Mouse (Mus musculus) neural tube, embryonic 13.5 days (tissue): ENCODE measurements around the gene Gas6. TPM values are rescaled to one million over a fixed set of nuclear protein-coding genes. Genes with fewer than 3 reads are reported as not detected.
A peak's percentile ranks its signal among the peaks of the same experiment; 100 is the strongest.

Experiments used
- ATAC-seq: fragments of 200-750 bp; cut with Nextera tagmentation; 2 replicates; pipeline ENCODE4 v1.8.0; 2017; ENCODE audit warnings: low read depth, mild to moderate bottlenecking, moderate TSS enrichment, moderate library complexity
- H3K27ac ChIP-seq: fragments of 300-500 bp; sonication (generic); replicated peaks from 2 replicates; pipeline ENCODE4 v1.5.1; 2015; ENCODE audit warnings: moderate library complexity, mild to moderate bottlenecking, inconsistent platforms
- H3K27me3 ChIP-seq: fragments of 300-500 bp; sonication (generic); 2 replicates; pipeline ENCODE4 v1.6.1; 2015; ENCODE audit warnings: mild to moderate bottlenecking, inconsistent platforms
- H3K36me3 ChIP-seq: fragments of 300-500 bp; sonication (generic); 2 replicates; pipeline ENCODE4 v1.6.1; 2015; ENCODE audit warnings: mild to moderate bottlenecking, inconsistent platforms
- H3K4me1 ChIP-seq: fragments of 300-500 bp; sonication (generic); replicated peaks from 2 replicates; pipeline ENCODE4 v1.6.1; 2015; ENCODE audit warnings: inconsistent platforms
- H3K4me2 ChIP-seq: fragments of 300-500 bp; sonication (generic); 2 replicates; pipeline ENCODE4 v1.6.1; 2015; ENCODE audit warnings: inconsistent platforms, mild to moderate bottlenecking, moderate library complexity
- H3K4me3 ChIP-seq: fragments of 300-500 bp; sonication (generic); 2 replicates; pipeline ENCODE4 v1.5.1; 2015; ENCODE audit warnings: mild to moderate bottlenecking, inconsistent platforms
- H3K9ac ChIP-seq: fragments of 300-500 bp; sonication (generic); 2 replicates; pipeline ENCODE4 v1.6.1; 2015; ENCODE audit warnings: moderate library complexity, mild to moderate bottlenecking, inconsistent platforms
- H3K9me3 ChIP-seq: fragments of 300-500 bp; sonication (generic); 2 replicates; pipeline ENCODE4 v1.6.1; 2016; ENCODE audit warnings: inconsistent platforms
- WGBS: fragments of 180-500 bp; shearing (Covaris S2); methylation state at CpG from one replicate; pipeline ENCODE4 v1.1.7; 2015; 5-methylcytosine and 5-hydroxymethylcytosine counted together
- polyA plus RNA-seq: library from polyadenylated mRNA; unstranded; fragments of >200 nt; fragmentation: Nextera tagmentation; extraction: Ambion mirVana; gene quantifications from 2 replicates; pipeline ENCODE4 v1.2.1, GENCODE M21; 2015

Gene Gas6
- polyA plus RNA-seq, 1 experiment from 2014 or later: 28.8 TPM

- no peak for ATAC-seq
- no peak overlapping the region for H3K27ac ChIP-seq
- no peaks in the 10 kb centered on the region for H3K36me3 ChIP-seq
- H3K4me1 ChIP-seq: peaks cover 16% of the 10 kb centered on the region
- no peak overlapping the region for H3K9ac ChIP-seq
- H3K4me3 ChIP-seq: no peak overlapping the region
- no peaks in the 10 kb centered on the region for H3K27me3 ChIP-seq
- H3K9me3 ChIP-seq: no peaks in the 10 kb centered on the region
- no peak overlapping the region for H3K4me2 ChIP-seq
- 71% methylated on average over 6 of the region's 6 CpGs for WGBS
Observed at GRCm38 (mm10) chr8:13451747-13452277, 42.5 kb downstream of the Gas6 start.

- Histone ChIP-seq H3K9me3 (no peaks in the 10 kb centered on the region), H3K27ac (no peak overlapping the region), H3K4me1 (no peaks in the 10 kb centered on the region), H3K36me3 (no peaks in the 10 kb centered on the region), H3K4me3 (no peak overlapping the region), H3K27me3 (no peaks in the 10 kb centered on the region), H3K4me2 (no peak overlapping the region), H3K9ac (no peak overlapping the region)
- ATAC-seq: no peak
- 55% methylated on average over 4 of the region's 4 CpGs for WGBS
Observed at GRCm38 (mm10) chr8:13448145-13448544, 46.1 kb downstream of the Gas6 start.

- Histone ChIP-seq H3K4me1 (no peaks in the 10 kb centered on the region), H3K4me3 (no peak overlapping the region), H3K4me2 (no peak overlapping the region), H3K9ac (no peak overlapping the region), H3K36me3 (no peaks in the 10 kb centered on the region), H3K27ac (no peak overlapping the region), H3K27me3 (no peaks in the 10 kb centered on the region), H3K9me3 (no peaks in the 10 kb centered on the region)
- ATAC-seq: no peak
- 87% methylated on average over 6 of the region's 6 CpGs for WGBS
Observed at GRCm38 (mm10) chr8:13446456-13446855, 47.8 kb downstream of the Gas6 start.

- peaks cover under 1% of the 10 kb centered on the region; the same call in 1 of the 2 replicates for H3K27me3 ChIP-seq
- no peaks in the 10 kb centered on the region for H3K9me3 ChIP-seq
- ATAC-seq: no peak
- no peak overlapping the region for H3K9ac ChIP-seq
- H3K4me3 ChIP-seq: no peak overlapping the region
- no peaks in the 10 kb centered on the region for H3K36me3 ChIP-seq
- H3K4me1 ChIP-seq: no peaks in the 10 kb centered on the region
- H3K27ac ChIP-seq: no peak overlapping the region
- no peak overlapping the region for H3K4me2 ChIP-seq
- WGBS: 93% methylated on average over 2 of the region's 2 CpGs
Observed at GRCm38 (mm10) chr8:13442152-13442551, 52.1 kb downstream of the Gas6 start.

GRCm38 (mm10) chr8:13437531-13437930 is 56.8 kb downstream of the Gas6 start:
- H3K27ac ChIP-seq: no peak overlapping the region
- H3K9me3 ChIP-seq: no peaks in the 10 kb centered on the region
- H3K36me3 ChIP-seq: no peaks in the 10 kb centered on the region
- no peak overlapping the region for H3K9ac ChIP-seq
- 85% methylated on average over 2 of the region's 2 CpGs for WGBS
- no peak overlapping the region for H3K4me3 ChIP-seq
- no peak overlapping the region for H3K4me2 ChIP-seq
- 0 out of 2 replicates have a peak, but pooled peaks cover 7% of the 10 kb centered on the region for H3K4me1 ChIP-seq
- no peak for ATAC-seq
- H3K27me3 ChIP-seq: peaks cover 38% of the 10 kb centered on the region

- Histone ChIP-seq H3K4me3 (no peak overlapping the region), H3K4me1 (0 out of 2 replicates have a peak, but pooled peaks cover 7% of the 10 kb centered on the region), H3K9me3 (no peaks in the 10 kb centered on the region), H3K4me2 (no peak overlapping the region), H3K27me3 (peaks cover 38% of the 10 kb centered on the region), H3K9ac (no peak overlapping the region), H3K36me3 (no peaks in the 10 kb centered on the region), H3K27ac (no peak overlapping the region)
- 20% methylated on average over 8 of the region's 8 CpGs for WGBS
- ATAC-seq: no peak
Observed at GRCm38 (mm10) chr8:13436052-13436451, 58.2 kb downstream of the Gas6 start.

GRCm38 (mm10) chr8:13434889-13435288 is 59.4 kb downstream of the Gas6 start, which contains the start of gene Tmem255b:
Gene Tmem255b, plus strand, starts transcription at chr8:13435189.
- no peak for ATAC-seq
- H3K4me2 ChIP-seq: 0 out of 2 replicates have a peak within 1 kb of the TSS, but pooled peaks have one; percentile 14
- no peaks in the 10 kb centered on the region for H3K9me3 ChIP-seq
- H3K27ac ChIP-seq: no peak within 1 kb of the TSS
- 16% methylated on average over 10 of the region's 10 CpGs for WGBS
- H3K4me3 ChIP-seq: no peak within 1 kb of the TSS
- peaks cover 38% of the 10 kb centered on the region for H3K27me3 ChIP-seq
- H3K36me3 ChIP-seq: no peaks in the 10 kb centered on the region
- no peak within 1 kb of the TSS for H3K9ac ChIP-seq
- H3K4me1 ChIP-seq: 0 out of 2 replicates have a peak, but pooled peaks cover 7% of the 10 kb centered on the region

- H3K4me2 ChIP-seq: no peak overlapping the region
- no peaks in the 10 kb centered on the region for H3K9me3 ChIP-seq
- peaks cover 38% of the 10 kb centered on the region for H3K27me3 ChIP-seq
- H3K27ac ChIP-seq: no peak overlapping the region
- no peaks in the 10 kb centered on the region for H3K36me3 ChIP-seq
- H3K4me1 ChIP-seq: 0 out of 2 replicates have a peak, but pooled peaks cover 7% of the 10 kb centered on the region
- H3K9ac ChIP-seq: no peak overlapping the region
- no peak overlapping the region for H3K4me3 ChIP-seq
- WGBS: 88% methylated on average over 5 of the region's 5 CpGs
- ATAC-seq: no peak
Observed at GRCm38 (mm10) chr8:13433130-13433529, 61.2 kb downstream of the Gas6 start.

GRCm38 (mm10) chr8:13430866-13431265 is 63.4 kb downstream of the Gas6 start:
- H3K4me1 ChIP-seq: 0 out of 2 replicates have a peak, but pooled peaks cover 7% of the 10 kb centered on the region
- no peak overlapping the region for H3K4me2 ChIP-seq
- H3K27me3 ChIP-seq: peaks cover 24% of the 10 kb centered on the region
- no peak overlapping the region for H3K4me3 ChIP-seq
- H3K27ac ChIP-seq: no peak overlapping the region
- no peak for ATAC-seq
- no peaks in the 10 kb centered on the region for H3K9me3 ChIP-seq
- no peak overlapping the region for H3K9ac ChIP-seq
- no peaks in the 10 kb centered on the region for H3K36me3 ChIP-seq

GRCm38 (mm10) chr8:13430412-13430811 is 63.9 kb downstream of the Gas6 start:
- WGBS: 72% methylated on average over 7 of the region's 7 CpGs
- ATAC-seq: no peak
- H3K36me3 ChIP-seq: no peaks in the 10 kb centered on the region
- H3K9me3 ChIP-seq: no peaks in the 10 kb centered on the region
- H3K27me3 ChIP-seq: peaks cover 20% of the 10 kb centered on the region
- H3K4me1 ChIP-seq: 0 out of 2 replicates have a peak, but pooled peaks cover 6% of the 10 kb centered on the region
- H3K27ac ChIP-seq: no peak overlapping the region
- H3K4me3 ChIP-seq: no peak overlapping the region
- H3K9ac ChIP-seq: no peak overlapping the region
- H3K4me2 ChIP-seq: no peak overlapping the region

- 87% methylated on average over 9 of the region's 9 CpGs for WGBS
Observed at GRCm38 (mm10) chr8:13428156-13428555, 66.1 kb downstream of the Gas6 start.

GRCm38 (mm10) chr8:13427351-13427750 is 66.9 kb downstream of the Gas6 start:
- no peak overlapping the region for H3K9ac ChIP-seq
- WGBS: 83% methylated on average over 6 of the region's 6 CpGs
- H3K4me1 ChIP-seq: no peaks in the 10 kb centered on the region
- H3K4me2 ChIP-seq: no peak overlapping the region
- no peak overlapping the region for H3K27ac ChIP-seq
- no peaks in the 10 kb centered on the region for H3K36me3 ChIP-seq
- H3K4me3 ChIP-seq: no peak overlapping the region
- no peak for ATAC-seq
- H3K9me3 ChIP-seq: no peaks in the 10 kb centered on the region
- no peaks in the 10 kb centered on the region for H3K27me3 ChIP-seq

More at GRCm38 (mm10) chr8:13428156-13428555, 66.1 kb downstream of the Gas6 start:
- Histone ChIP-seq H3K27me3 (no peaks in the 10 kb centered on the region), H3K4me3 (no peak overlapping the region), H3K9me3 (no peaks in the 10 kb centered on the region), H3K9ac (no peak overlapping the region), H3K4me1 (no peaks in the 10 kb centered on the region), H3K27ac (no peak overlapping the region), H3K4me2 (no peak overlapping the region), H3K36me3 (no peaks in the 10 kb centered on the region)
- ATAC-seq: no peak

- WGBS: 91% methylated on average over 6 of the region's 6 CpGs
- Histone ChIP-seq H3K4me1 (no peaks in the 10 kb centered on the region), H3K4me3 (no peak overlapping the region), H3K36me3 (no peaks in the 10 kb centered on the region), H3K9ac (no peak overlapping the region), H3K27me3 (no peaks in the 10 kb centered on the region), H3K4me2 (no peak overlapping the region), H3K9me3 (no peaks in the 10 kb centered on the region), H3K27ac (no peak overlapping the region)
- no peak for ATAC-seq
Observed at GRCm38 (mm10) chr8:13420970-13421369, 73.3 kb downstream of the Gas6 start.
